Mouse (Mus musculus) liver, adult 2 months (tissue): ENCODE measurements at regions not wholly inside any gene's neighbourhood (a gene's known extent, or its start where the extent isn't known, plus 50 kb on each side); places are given as distances from the start of the nearest gene placed in this dataset.

Source experiments
- DNase-seq: peaks from one replicate; pipeline ENCODE4 v3.0.0-alpha.2; 2011; ENCODE audit warnings: low read depth, low spot score; ENCODE audit errors: extremely low read depth
- H3K27ac ChIP-seq: fragments of 200-500 bp; replicated peaks from 2 replicates; pipeline ENCODE4 v1.5.1; 2012; ENCODE audit warnings: low read depth, mild to moderate bottlenecking, control low read depth, inconsistent platforms, low read length; ENCODE audit not compliant: insufficient read depth
- H3K27me3 ChIP-seq: fragments of 200-500 bp; 2 replicates; pipeline ENCODE4 v1.6.1; 2012; ENCODE audit warnings: mild to moderate bottlenecking, moderate library complexity, low read length, inconsistent platforms; ENCODE audit not compliant: control insufficient read depth, insufficient read depth
- H3K36me3 ChIP-seq: fragments of 200-500 bp; 2 replicates; pipeline ENCODE4 v1.6.1; 2012; ENCODE audit warnings: low read length, inconsistent platforms; ENCODE audit not compliant: control insufficient read depth, insufficient read depth
- H3K4me1 ChIP-seq: fragments of 200-500 bp; 2 replicates; pipeline ENCODE4 v1.6.1; 2011; ENCODE audit warnings: low read length; ENCODE audit not compliant: control insufficient read depth, insufficient read depth
- H3K4me3 ChIP-seq: fragments of 200-500 bp; 2 replicates; pipeline ENCODE4 v1.5.1; 2011; ENCODE audit warnings: low read depth, mild to moderate bottlenecking, control low read depth, low read length, moderate library complexity; ENCODE audit not compliant: insufficient read depth
- H3K79me2 ChIP-seq: fragments of 200-500 bp; 2 replicates; pipeline ENCODE4 v1.6.1; 2012; ENCODE audit warnings: inconsistent platforms, mild to moderate bottlenecking, low read length, moderate library complexity; ENCODE audit not compliant: control insufficient read depth, insufficient read depth
- H3K9ac ChIP-seq: fragments of 200-500 bp; 2 replicates; pipeline ENCODE4 v1.6.1; 2012; ENCODE audit warnings: low read depth, mild to moderate bottlenecking, control low read depth, inconsistent platforms, low read length
- CTCF ChIP-seq: fragments of 200-500 bp; IDR thresholded peaks from 2 replicates; pipeline ENCODE4 v1.5.1; 2011; ENCODE audit warnings: low read depth, low read length, control low read depth
- POLR2A ChIP-seq: fragments of 200-500 bp; IDR thresholded peaks from 2 replicates; pipeline ENCODE4 v1.6.1; 2011; ENCODE audit warnings: low read length, control low read depth; ENCODE audit not compliant: insufficient read depth; ENCODE audit errors: extremely low read depth
- WGBS: fragments of 180-500 bp; shearing (Covaris S2); methylation state at CpG from one replicate; pipeline ENCODE4 v1.1.7; 2018; 5-methylcytosine and 5-hydroxymethylcytosine counted together

DNA sequence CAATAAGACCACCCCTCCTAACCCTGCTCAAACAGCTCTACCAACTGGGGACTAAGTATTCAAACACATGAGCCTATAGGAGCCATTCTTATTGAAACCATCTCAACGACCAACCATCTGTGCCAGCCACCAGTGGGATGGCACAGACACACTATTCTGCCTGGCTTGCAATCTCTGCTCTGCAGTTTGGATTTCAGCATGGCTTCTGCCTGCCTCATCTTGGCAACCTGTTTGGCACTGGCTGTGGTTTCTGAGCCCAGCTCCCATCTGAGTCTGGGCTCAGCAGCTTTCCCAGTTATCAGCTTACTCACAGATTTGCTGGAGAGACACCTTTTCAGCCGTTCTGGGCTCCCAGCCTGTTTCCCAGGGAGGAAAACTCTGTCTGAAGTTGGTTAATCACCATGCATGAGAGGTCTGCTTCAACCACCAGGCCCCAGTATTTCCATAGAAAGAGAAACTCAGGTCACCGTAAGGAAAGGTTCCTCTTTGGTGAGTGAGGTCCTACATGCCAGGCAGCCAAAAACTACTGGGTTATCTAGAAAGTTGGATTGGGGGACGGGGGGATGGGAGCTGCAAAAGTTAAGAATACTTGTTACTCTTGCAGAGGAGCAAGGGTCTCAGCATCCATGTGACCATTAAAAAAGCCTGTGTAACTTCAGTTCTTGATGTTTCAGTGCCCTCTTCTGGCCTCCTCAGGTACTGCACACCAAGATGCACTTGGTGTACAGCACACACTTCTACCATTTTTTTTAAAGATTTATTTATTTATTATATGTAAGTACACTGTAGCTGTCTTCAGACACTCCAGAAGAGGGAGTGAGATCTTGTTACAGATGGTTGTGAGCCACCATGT lies 68.1 kb upstream of the Caprin1 start:
- peak; percentile 71 for DNase-seq
- no peak overlapping the region for H3K4me3 ChIP-seq
- H3K27ac ChIP-seq = no peak overlapping the region
- TF ChIP-seq POLR2A = no peak
- no peak; the same call in 1 of the 2 replicates for TF ChIP-seq CTCF
- no peaks in the 10 kb centered on the region for H3K27me3 ChIP-seq
- no peaks in the 10 kb centered on the region for H3K36me3 ChIP-seq
- peaks cover 6% of the 10 kb centered on the region for H3K4me1 ChIP-seq
- WGBS = 62% methylated on average over 4 of the region's 4 CpGs
- no peak overlapping the region for H3K9ac ChIP-seq
- no peaks in the 10 kb centered on the region for H3K79me2 ChIP-seq

DNA sequence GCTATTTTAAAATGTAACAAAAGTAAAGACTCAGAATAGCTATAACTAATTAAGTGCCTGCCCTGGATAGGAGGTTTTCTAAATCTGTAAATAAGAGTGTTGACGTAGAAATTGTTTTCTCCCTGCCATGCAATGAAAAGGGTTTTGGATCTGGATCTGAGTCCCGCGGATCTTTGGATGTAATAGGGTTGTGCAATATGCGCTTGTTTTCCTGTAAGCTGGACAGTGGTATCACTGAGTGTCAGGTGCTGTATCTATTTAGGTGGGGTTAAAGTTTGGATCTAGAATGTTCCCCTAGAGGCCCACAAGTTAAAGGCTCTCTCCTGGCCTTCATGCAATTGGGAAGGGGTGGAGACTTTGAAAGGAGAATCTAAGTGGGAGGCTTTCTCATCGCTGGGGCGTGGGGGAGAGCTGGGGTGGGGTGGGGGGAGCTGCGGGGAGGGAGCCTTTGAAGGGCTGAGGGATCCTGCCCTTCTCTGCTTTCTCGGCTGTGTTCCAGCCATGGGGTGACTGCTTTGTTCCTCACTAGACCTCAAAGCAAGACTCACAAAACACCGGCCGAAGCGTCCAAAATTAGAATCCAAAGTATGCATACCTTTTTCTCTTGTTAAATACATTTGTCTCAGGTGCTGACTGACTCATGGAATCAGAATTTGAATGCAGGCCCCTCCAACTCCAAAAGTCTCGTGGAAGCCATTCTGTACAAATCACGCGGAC lies 70.0 kb upstream of the Caprin1 start:
- Histone ChIP-seq H3K4me1 (peaks cover 6% of the 10 kb centered on the region), H3K36me3 (no peaks in the 10 kb centered on the region), H3K79me2 (no peaks in the 10 kb centered on the region), H3K4me3 (no peak overlapping the region), H3K27me3 (no peaks in the 10 kb centered on the region), H3K27ac (no peak overlapping the region), H3K9ac (no peak overlapping the region)
- no peak for TF ChIP-seq POLR2A
- TF ChIP-seq CTCF = no peak
- peak; percentile 96 for DNase-seq
- WGBS = 52% methylated on average over 14 of the region's 14 CpGs

DNA sequence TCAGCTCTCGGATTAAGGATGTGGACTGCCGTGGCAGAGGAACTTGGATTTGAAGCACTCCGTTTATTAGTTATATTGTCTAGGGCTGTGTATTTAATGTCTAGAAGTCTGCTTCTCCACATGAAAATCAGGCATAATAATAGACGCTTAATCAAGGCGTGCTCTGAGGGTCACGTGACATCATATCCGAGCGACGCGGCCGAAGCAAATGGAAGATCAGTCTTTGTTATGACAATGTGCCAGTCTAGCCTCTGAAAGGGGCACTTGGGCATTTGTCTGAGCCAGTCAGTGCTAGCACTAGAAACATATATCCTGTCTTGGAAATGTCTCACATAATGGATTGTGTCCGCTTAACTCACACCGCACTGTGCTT lies 70.5 kb upstream of the Caprin1 start:
- TF ChIP-seq CTCF (no peak), POLR2A (no peak)
- no peak overlapping the region for H3K9ac ChIP-seq
- no peaks in the 10 kb centered on the region for H3K79me2 ChIP-seq
- H3K27ac ChIP-seq = no peak overlapping the region
- H3K27me3 ChIP-seq = no peaks in the 10 kb centered on the region
- no peaks in the 10 kb centered on the region for H3K36me3 ChIP-seq
- peaks cover 6% of the 10 kb centered on the region for H3K4me1 ChIP-seq
- H3K4me3 ChIP-seq = no peak overlapping the region
- WGBS = 93% methylated on average over 13 of the region's 13 CpGs
- no peak for DNase-seq

DNA sequence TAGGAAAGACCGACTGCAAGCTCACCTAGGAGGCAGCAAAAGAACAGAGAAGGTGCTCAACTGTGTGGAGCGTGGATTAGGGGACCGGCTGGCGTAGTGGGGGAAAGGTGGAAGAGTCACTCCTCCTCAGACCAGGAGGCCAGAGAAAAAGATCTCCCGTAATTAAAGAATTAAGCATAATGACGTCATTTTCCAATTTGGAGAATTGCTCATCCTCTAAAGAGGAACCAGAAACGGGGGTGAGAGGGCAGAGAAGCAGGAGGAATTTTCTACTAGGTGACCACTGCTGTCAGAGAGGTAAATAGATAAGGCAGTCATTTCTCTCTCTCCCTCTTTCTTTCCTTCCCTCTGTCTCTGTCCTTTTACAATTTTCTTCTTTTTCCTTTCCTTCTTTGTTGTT lies 71.2 kb upstream of the Caprin1 start:
- 76% methylated on average over 7 of the region's 7 CpGs for whole genome bisulfite sequencing
- no peak for TF ChIP-seq POLR2A
- TF ChIP-seq CTCF = no peak

DNA sequence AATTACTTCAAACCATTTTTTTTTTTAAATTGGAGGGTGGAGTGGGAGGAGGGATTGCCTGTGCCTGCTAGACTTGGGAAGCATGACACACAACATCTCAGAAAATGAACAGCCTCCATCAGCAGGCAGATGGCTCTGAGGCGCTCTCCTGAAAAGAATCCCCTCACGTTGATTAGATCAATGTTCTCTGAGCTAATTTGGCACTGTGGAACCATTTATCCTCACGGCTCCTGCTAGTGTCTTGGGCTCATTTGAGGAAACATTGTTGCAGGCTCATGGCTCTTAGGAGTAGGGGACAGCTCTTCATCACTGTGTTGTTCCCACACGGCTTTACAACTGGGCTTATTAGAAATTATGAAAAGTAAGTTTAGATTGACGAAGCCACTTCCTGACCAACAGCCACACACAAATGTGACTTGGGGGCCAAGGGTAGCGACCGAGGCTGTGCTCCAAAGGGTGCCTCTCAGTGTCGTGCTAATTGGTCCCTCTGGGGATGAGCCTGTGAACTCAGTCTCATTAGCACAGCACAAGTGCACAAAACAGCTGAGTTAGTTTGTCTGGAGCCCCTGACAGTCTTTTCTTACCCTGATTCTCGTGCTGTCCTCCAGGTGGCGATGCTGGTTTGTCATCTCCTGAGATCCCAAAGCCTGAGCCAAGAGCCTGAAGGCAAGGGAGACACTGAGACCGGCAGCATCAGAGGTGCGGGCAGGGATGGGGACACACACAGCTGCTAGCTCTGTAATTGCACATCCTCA lies 74.2 kb upstream of the Caprin1 start:
- Histone ChIP-seq H3K36me3 (no peaks in the 10 kb centered on the region), H3K27ac (no peak overlapping the region), H3K79me2 (no peaks in the 10 kb centered on the region), H3K4me1 (peaks cover 6% of the 10 kb centered on the region; the same call in 1 of the 2 replicates), H3K27me3 (no peaks in the 10 kb centered on the region), H3K4me3 (no peak overlapping the region), H3K9ac (no peak overlapping the region)
- 38% methylated on average over 12 of the region's 12 CpGs for WGBS
- DNase-seq = peak; percentile 59
- TF ChIP-seq CTCF (peak; percentile 80), POLR2A (no peak)

More for the DNA sequence above, 71.2 kb upstream of the Caprin1 start:
- Histone ChIP-seq H3K4me3 (no peak overlapping the region), H3K27me3 (no peaks in the 10 kb centered on the region), H3K9ac (no peak overlapping the region), H3K79me2 (no peaks in the 10 kb centered on the region), H3K36me3 (no peaks in the 10 kb centered on the region), H3K4me1 (peaks cover 6% of the 10 kb centered on the region), H3K27ac (no peak overlapping the region)
- DNase-seq = no peak
